Mouse (Mus musculus): ENCODE results near the gene Usp37.

Gene Usp37

DNA sequence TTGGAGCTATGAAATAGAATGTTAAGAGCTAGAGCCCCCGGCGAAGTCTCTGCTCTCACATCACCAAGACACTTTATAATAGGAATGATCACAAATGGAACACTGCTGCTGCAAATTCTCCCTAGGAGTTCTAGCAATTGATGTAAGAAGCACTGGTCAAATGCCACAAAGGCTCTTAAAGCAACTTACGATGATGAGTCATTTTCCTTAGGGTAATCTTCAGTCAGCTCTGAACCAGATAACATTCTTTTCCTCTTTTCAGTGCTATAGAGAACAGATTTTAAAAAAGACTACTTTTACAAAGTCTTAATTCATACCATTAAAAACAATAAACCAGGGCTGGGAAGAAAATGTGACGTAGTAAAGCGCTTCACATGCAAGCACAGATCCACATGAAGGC is 58.3 kb downstream of the Usp37 start:
- no peak for DNase-seq (ENCODE audit: extremely low read depth, low read depth)

- DNase-seq (ENCODE audit: extremely low read depth, low read depth), result peak; percentile 14
These were observed 83.8 kb downstream of the Usp37 start for GRCm38 (mm10) chr1:74460273-74460672.

DNA sequence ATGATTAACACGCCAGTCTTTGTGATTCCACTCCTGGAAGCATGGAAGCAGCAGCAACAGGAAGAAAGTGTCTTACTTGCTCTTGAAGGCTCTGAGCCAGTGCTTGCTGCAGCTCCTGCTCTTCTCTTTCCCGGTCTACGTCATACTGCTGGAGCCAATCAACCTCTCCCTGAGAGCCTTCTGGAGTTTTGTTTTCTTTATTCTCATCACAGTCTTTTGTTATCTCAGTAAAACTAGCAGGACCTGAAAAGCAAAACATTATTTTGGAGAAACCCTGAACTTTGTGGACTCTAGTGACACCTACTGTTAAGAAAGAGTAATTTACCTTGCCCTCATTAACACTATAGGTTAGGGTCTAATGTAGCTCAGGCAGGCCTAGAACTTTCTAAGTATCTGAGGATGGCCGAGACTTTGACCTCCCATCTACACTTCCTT is 91.5 kb downstream of the Usp37 start:
- DNase-seq (ENCODE audit: extremely low read depth, low read depth), result peak; percentile 27

- no peak for DNase-seq (ENCODE audit: extremely low read depth, low read depth)
These were observed 99.5 kb downstream of the Usp37 start for GRCm38 (mm10) chr1:74444538-74444937.

- DNase-seq (ENCODE audit: extremely low read depth, low read depth), result peak; percentile 86
These were observed 104.8 kb downstream of the Usp37 start for GRCm38 (mm10) chr1:74439166-74439876.

DNA sequence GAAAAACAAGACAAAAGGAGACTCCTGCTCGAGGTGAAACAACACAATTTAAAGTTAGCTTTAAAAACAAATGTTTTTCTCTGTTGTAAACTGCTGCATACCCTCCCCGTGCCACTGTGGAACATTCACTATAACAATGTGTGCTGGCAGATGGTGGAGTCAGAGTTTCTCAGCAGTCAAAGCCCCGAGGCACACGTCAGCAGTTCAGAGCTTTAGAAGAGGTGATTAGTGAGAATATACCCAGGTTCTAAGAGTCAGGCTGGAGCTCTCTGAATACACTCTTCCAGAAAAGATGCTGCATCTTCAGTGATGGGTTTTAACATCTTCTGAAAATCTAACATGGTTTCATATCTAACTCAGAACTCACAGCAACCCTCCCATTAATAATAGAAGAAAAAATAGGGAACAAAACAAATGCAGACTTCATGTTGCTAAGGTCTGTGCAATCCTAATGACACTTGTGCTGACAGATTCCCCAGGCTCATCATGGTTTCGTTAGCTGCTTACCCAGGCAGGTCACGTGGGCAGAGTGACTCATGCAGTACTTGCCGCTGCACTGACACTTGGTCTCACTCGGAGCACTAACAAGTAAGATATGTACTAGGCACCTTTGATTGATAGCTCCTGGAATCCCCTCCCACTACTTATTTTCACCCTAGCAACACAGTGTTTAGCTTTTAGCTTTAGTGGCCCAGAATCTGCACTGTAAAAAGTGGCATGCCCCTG is 106.2 kb downstream of the Usp37 start:
- DNase-seq (ENCODE audit: extremely low read depth, low read depth), result no peak

DNA sequence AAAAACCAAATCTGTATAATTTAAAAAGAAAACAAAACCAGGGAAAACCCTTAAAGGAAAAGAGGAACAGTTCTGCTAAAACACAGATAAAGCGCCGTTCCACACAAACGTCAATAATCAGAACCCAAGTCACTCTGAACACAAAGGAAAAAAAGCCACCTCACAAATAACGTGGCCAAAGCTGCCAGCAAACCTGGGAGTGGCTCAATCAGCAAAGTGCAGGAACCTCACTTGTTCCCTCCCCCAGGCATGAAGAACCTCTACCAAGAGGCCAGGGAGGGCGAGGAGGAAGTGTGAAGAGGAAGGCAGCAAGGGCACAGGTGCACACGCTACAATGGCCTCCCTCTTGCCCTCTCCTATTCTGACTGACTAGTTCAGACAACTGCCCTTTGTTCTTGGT is 108.5 kb downstream of the Usp37 start:
- peak; percentile 72 for DNase-seq (ENCODE audit: extremely low read depth, low read depth)

GRCm38 (mm10) chr1:74434596-74434995 is 109.5 kb downstream of the Usp37 start:
- peak; percentile 25 for DNase-seq (ENCODE audit: extremely low read depth, low read depth)

DNA sequence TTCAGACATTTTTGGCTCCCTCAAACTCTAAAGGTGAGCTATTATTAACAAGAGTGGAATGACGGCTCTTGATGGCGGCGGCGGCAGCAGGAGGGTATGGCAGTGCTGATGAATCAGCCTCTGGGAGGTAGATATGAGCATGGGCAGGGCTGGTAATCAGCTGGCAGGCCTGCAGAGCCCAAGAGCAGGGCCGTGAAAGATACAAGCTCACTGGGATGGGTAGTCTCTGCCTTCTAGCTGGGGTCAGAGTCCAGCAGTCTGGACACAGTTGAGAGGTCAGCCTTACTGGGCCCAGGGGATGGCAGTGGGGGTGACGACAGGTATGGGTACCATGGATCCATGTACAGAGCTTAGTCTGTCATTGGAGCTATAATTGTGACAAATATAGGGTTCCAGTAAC is 110.9 kb downstream of the Usp37 start:
- DNase-seq (ENCODE audit: extremely low read depth, low read depth), result no peak

DNA sequence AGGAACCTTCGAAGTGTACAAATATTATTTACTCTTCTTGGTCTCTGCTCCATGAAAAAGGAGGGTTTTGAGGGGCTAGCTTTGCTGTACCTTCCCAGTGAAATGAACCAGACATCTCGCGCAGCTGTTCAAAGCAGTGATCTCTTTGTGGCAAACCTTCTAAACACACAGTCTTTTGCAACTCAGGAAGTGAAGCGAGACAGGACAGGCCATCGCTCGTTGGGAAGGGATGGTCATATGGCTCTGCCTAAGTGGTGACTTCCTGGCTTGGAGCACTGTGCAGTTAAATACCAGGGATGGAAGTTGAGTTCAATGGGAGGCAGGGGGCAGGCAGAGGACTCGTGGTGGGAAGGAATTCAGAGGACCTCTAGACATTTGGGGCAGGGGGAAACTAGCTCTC is 118.2 kb downstream of the Usp37 start:
- no peak for DNase-seq (ENCODE audit: extremely low read depth, low read depth)

- DNase-seq (ENCODE audit: extremely low read depth, low read depth), result no peak
These were observed 120.9 kb downstream of the Usp37 start for GRCm38 (mm10) chr1:74423147-74423546.

DNA sequence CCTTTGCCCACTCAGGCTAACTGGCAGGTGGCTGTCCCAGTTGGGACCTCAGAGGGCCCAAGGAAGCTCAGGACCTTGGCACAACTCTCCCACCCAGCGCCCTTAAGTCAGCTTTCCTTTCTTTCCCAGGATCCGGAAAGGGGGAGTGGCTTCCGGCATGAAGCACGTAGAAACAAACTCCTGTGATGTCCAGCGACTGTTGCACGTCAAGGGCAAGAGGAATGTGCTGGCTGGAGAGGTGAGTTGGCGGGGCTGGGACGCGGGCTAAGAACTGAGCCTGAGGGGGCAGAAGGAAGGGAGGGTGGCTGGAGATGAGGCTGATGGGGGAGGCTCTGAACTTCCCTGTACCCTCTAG is 124.7 kb downstream of the Usp37 start:
- DNase-seq (ENCODE audit: extremely low read depth, low read depth), result no peak

- no peak for DNase-seq (ENCODE audit: extremely low read depth, low read depth)
These were observed 125.2 kb downstream of the Usp37 start for GRCm38 (mm10) chr1:74418747-74419439.

DNA sequence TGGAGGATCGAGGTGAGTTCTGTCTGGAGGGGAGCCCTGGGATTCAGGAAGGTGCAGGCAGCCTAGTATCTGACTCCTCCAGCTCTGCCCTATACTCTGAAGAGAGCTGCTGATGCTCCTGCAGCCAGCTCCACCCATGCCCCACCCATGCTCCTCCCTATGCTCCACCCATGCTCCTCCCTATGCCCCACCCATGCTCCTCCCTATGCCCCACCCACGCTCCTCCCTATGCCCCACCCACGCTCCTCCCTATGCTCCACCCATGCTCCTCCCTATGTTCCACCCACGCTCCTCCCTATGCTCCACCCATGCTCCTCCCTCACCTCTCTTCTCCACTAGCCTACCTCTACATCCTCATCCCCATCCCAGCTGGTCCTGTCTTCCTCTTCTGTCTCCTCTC is 128.9 kb downstream of the Usp37 start:
- no peak for DNase-seq (ENCODE audit: extremely low read depth, low read depth)

- DNase-seq (ENCODE audit: extremely low read depth, low read depth), result no peak
These were observed 131.4 kb downstream of the Usp37 start for GRCm38 (mm10) chr1:74412711-74413110.

- no peak for DNase-seq (ENCODE audit: extremely low read depth, low read depth)
These were observed 132.2 kb downstream of the Usp37 start for GRCm38 (mm10) chr1:74411753-74412325.

GRCm38 (mm10) chr1:74408589-74409504 is 135.2 kb downstream of the Usp37 start, which contains the start of gene Vil1:
Gene Vil1, plus strand, starts transcription at chr1:74409376.
- no peak for DNase-seq (ENCODE audit: extremely low read depth, low read depth)

DNA sequence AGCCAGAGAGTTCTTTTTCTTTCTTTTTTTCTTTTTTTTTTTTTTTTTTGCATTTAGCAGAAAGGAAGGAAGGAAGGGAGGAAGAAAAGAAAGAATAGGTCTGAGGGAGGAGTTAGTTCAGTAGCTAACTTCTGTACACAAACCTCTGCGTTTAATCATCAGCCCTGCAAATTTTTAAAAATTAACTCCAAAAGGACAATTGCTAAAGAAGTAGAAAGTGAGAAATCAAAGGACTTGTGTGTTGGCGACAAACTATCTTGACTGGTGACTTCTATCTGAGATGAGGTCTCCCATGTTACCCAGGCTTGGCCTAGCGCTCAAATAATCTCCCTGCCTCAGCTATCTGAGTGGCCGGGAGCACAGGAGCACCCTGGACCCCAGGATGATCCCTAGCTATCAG is 139.9 kb downstream of the Usp37 start:
- DNase-seq (ENCODE audit: extremely low read depth, low read depth), result no peak

GRCm38 (mm10) chr1:74401015-74401702 is 142.9 kb downstream of the Usp37 start:
- no peak for DNase-seq (ENCODE audit: extremely low read depth, low read depth)

GRCm38 (mm10) chr1:74400531-74400930 is 143.6 kb downstream of the Usp37 start:
- no peak for DNase-seq (ENCODE audit: extremely low read depth, low read depth)

Measured in MEL-GATA-1-ER (cell line).